Mouse (Mus musculus) urinary bladder, adult 2 months (tissue): ENCODE data around the gene Eml4. TPM values are rescaled to one million over a fixed set of nuclear protein-coding genes. Genes with fewer than 3 reads are reported as not detected.

ENCODE experiments used
- DNase-seq: peaks from one replicate; pipeline ENCODE4 v3.0.0; 2022; ENCODE audit warnings: low spot score
- polyA plus RNA-seq: library from polyadenylated mRNA; depleted of rRNA; stranded (reverse); fragments of >200 nt; gene quantifications from 2 replicates; pipeline ENCODE4 v1.2.3, GENCODE M21; 2012

Gene Eml4
- polyA plus RNA-seq, 1 experiment: 19.6 TPM

DNA sequence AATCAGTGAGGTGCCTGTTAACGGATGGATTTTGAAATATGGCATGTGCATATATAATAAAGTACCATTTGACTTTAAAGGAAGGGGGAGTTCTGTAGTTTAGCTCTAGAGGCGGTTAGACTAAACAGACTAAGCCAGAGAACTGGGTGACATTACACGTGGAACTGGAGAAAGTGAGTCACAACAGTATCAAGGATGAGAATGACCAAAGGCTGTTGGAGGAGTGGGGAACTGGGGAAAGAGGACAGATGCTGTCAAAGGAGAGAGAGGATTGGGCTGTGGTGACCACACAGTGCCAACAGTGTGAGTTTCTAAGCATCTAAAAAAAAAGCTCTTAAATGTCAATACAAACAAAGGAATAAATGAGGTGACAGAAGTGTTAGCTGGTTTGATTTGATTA, 29.1 kb downstream of the Eml4 start:
- DNase-seq: no peak

DNA sequence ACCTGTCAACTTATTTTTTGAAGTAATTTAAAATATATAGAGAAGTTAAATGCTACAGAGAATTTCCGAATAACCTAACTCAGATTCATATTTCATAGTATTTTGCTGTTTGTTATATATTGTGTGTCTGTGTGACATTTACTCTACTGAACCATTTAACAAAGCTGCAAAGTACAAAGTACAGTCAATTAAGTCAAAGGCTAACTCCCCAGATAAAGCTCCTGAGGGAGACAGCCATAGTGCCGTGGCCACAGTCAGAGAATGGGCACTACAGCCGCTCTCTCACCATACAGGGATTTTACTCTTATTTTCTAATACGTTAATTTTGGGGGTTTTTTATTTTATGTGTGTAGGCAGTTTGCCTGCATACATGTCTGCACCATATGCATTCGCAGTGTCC, 32.0 kb downstream of the Eml4 start:
- DNase-seq: no peak

DNA sequence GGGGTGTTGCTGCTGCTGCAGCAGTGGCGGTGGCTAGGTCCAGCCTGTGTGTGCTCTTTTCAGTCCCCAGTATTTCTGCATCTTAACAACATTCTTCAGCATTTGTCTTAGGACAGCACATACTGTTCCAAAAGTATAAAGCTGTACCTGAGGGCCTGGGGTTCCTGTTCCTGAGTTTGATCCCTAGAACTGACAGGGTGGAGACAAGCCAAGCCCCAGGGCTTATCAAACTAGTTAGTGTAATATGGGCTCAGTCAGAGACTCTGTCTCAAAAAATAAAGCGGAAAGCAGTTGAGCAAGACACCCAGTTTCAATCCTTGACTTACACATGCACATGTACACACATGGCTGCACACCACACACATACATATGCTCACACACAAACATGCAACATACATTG, 34.2 kb downstream of the Eml4 start:
- DNase-seq: no peak

DNA sequence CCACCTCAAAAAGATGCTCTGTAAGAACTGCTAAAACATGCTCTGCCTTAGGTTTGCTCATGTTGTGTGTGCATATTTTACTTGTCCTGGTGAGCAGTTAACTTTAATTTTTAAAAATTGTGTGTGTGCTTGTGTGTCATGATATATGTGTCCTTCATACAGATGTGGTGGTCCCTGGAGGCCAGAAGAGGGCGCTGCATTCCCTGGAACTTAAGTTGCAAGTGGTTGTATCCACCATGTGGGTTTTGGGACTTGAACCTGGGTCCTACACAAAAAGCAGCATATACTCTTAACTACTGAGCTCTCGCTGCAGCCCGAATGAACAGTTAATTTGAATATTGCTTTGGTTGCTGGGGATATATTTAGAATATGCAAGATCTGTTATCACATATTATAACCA, 36.4 kb downstream of the Eml4 start:
- no peak for DNase-seq

- no peak for DNase-seq
Measured at GRCm38 (mm10) chr17:83394013-83394412, 43.3 kb downstream of the Eml4 start.

GRCm38 (mm10) chr17:83397571-83398100, 46.9 kb downstream of the Eml4 start:
- no peak for DNase-seq

DNA sequence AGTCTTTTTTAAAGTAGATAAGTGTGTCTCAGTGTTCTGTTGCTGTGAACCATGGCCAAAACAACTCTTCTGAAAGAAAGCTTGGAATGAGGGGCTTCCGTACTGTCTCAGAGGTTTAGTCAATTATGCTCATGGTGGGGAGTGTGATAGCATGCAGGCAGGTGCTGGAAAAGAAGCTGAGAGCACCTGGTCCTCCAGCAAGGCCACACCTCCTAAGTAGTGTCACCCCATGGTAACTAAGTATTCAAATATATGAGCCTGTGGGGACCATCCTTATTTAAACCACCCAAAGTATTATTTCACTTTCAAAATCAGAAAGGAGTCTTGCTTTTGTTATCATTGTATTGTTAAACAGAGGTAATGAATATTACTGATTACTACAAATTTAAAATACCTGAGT, 48.0 kb downstream of the Eml4 start:
- DNase-seq: no peak

DNA sequence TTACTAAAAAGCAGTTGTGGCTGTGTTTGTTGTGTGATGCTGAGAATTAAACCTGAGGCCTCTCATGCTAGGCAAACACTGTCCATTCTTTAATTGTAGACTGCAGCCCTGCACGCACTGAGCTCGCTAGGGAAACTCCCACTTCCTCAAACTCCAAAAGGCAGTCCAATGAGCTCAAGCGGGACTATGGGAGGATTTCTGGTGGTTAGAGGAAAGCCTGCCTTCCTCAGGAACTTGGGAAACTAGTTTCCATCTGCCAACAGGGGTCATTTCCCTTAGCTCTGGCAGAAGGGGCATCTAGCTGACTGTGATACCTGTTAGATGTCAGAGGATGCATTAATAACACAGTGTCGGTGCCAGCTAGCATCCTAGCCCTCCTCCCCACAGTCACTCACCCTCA, 79.9 kb downstream of the Eml4 start:
- no peak for DNase-seq

GRCm38 (mm10) chr17:83443406-83443805, 92.7 kb downstream of the Eml4 start:
- DNase-seq: no peak

- DNase-seq: no peak
Measured at GRCm38 (mm10) chr17:83449583-83449982, 98.9 kb downstream of the Eml4 start.

DNA sequence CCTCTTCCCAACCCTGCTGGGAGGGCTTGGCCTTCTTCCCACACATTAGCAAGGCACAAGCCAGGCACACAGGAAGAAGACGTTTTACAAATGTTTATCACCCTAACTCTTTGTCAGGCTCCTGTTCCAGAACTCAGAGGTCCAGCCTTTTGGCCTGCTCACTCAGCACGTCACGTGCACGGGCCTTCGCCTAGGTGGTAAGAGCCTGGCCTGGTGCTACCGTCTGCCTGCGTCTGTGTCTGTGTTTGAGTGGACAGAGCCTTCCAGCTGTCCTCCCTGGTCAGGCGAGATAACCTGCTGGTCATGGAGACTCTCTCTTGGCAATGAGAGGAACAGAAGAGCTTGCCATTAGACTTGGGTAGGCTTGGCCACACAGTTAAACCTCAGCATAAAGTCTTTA, 100.6 kb downstream of the Eml4 start:
- DNase-seq: no peak

GRCm38 (mm10) chr17:83451796-83452195, 101.1 kb downstream of the Eml4 start:
- no peak for DNase-seq

- DNase-seq: no peak
Measured at GRCm38 (mm10) chr17:83452451-83452850, 101.7 kb downstream of the Eml4 start.

DNA sequence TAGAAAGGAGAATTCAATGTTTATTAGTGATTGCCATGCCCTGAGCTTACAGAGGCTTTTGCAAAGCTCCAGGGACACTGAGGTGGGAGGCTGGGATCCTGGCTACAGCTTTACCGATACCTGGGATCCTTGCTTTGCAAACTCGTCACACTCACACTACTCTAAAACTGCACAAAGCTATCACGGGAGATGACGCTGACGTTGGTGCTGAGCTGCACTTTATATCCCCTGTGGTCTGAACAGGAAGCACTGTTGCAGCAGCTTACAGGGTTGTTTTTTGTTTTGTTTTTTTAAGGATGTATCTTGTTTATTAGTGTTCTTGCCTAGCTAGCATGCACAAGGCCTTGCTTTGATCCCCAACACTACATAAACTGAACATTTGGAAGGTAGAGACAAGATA, 102.9 kb downstream of the Eml4 start:
- no peak for DNase-seq

GRCm38 (mm10) chr17:83457271-83457670, 106.5 kb downstream of the Eml4 start:
- DNase-seq: no peak

GRCm38 (mm10) chr17:83465969-83466368, 115.2 kb downstream of the Eml4 start:
- no peak for DNase-seq

DNA sequence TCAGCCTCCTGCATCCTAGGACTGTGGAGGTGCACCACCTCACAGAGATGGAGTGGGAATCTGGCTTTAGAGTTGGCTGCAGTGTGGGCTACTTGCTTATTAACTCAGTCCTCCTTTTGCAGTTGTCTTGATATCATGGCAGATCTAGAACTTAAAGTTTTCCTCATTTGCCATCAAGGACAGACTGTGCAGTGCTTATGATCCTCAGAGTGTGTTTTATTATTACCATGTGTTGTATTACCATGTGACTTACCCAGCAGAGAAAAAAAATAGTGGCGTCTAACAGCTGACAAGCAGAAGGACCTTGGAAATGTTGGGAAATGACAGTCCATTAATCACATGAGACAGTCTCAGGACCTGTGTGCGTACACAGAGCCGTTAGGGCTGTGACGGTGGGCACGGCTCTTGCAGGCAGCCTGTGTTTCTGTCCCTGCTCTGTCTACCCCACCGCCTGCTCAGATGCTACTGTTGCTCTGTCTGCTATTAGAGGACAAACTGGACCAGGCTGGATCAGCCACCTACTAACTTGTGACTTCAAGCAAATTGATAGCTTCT, 116.0 kb downstream of the Eml4 start:
- DNase-seq: no peak

- no peak for DNase-seq
Measured at GRCm38 (mm10) chr17:83469586-83469985, 118.9 kb downstream of the Eml4 start.

DNA sequence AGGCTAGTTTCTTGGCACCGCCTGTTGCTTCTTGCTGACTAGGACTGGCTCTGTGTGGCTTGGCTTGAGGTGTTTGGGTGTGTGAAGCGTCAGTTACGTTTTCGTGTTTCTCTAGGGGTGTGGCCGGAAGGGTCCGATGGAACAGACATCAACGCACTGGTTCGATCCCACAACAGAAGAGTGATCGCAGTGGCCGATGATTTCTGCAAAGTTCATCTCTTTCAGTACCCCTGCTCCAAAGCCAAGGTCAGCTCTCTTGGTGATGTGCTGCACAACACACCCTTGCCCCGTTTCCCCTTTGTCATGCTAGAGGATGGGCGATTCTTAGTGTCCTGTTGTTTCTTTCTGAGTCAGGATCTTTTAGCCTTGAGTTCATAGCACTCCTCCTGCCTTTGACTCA, 126.4 kb downstream of the Eml4 start:
- DNase-seq: no peak

GRCm38 (mm10) chr17:83481551-83481950, 130.8 kb downstream of the Eml4 start:
- DNase-seq: no peak

DNA sequence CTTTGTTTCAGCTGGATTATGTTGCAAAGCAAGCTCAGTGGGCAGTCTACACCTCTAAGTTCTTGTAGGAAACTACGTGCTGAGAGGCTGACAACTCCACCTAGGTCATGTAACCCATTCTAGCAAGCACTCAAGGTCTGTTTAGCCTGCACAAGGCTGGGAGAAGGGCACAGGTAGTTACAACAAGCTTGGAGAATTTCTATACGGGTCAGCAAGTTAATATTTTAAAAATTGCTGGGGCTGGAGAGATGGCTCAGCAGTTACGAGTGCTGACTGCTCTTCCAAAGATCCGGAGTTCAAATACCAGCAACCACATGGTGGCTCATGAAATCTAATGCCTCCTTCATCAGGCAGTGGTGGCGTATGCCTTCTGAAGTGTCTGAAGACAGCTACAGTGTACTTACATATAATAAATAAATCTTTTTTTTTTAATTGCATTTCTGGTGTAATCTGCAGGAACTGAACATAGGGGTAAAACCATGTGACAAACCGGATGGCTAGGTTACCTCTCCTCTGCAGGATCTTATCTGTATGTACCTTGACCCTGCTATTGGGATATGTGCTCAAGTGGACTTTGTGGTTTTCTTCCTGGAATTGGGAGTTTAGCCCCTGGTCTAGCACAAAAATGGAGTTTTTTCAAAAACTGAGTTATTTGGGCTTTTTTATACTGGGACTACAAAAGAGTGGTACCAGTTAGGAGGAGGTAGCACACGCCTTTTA, 132.2 kb downstream of the Eml4 start:
- no peak for DNase-seq

GRCm38 (mm10) chr17:83483784-83484183, 133.1 kb downstream of the Eml4 start:
- DNase-seq: no peak

DNA sequence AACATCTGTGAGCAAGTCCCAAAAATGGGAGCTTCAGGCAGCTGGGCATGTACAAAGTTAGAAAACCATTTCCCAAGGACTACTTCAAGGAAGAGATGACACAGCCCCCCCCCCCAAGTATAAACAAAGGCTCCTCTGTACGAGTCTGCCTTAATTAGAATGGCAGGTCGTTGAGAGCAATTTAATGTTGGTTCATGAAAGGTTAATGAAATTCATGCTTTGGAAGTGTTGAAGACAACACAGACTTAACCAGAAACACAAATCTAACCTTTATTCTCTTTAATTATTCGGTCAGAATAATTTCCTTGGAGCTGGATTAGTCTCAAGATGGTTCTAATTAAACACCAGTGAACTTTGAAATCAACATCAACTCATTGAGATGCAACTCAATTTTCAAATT, 137.0 kb downstream of the Eml4 start:
- no peak for DNase-seq

DNA sequence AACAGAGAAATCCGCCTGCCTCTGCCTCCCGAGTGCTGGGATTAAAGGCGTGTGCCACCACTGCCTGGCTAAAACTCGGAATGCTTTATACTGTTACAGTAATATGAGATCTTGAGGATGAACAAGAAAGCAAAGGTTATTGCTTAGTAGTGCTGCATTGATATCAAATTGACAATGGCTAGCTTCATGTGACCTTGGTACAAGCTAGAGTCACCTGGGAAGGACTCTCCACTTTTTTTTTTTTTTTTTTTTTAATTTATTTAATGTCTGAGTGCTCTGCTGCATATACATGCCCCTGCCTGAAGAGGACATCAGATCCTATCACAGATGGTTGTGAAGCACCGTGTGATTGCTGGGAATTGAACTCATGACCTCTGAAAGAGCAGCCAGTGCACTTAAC, 148.2 kb downstream of the Eml4 start:
- DNase-seq: no peak
